Mouse (Mus musculus): Measurements from ENCODE around the gene Pmepa1. TPM values are rescaled to one million over a fixed set of nuclear protein-coding genes. Genes with fewer than 3 reads are reported as not detected.
A peak's percentile ranks its signal among the peaks of the same experiment; 100 is the strongest.

The Pmepa1 gene
- polyA plus RNA-seq, 1 experiment from 2014 or later = 4.2 TPM

DNA sequence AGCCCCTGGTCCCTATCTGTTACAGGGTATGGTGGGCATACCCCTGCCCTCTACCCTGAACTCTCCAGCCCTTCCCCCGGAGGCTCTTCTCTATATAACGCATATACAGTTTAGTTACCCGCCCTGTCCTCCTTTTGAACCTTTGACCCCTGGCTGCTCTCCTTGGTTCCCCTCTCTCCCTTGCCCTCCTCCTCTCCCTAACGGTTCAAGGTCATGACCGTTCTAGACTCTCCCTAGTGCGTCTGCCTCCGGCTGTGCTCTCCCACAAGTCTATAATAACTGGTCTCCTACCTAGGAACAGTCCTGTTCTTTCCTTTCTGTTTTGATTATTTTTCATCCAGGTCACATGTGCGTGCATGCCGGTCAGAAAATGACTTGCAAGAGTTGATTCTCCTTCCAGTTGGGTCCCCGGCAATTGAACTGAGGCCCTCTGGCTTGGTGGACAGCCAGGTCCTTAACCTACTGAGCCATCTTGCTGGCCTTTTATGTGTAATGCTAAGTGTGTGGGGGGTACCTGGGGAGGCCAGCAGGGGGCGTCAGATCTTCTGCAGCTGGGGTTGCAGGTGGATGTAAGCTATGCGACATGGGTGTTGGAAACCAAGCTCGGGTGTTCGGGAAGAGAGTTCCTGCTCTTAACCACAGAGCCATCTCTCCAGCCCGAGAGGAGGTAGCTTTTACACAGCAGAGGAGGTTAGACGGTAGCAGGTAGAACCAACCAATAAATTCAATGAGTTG is 2.7 kb upstream of the Pmepa1 start:
- DNase-seq (ENCODE audit: low spot score) = peak; percentile 69

DNA sequence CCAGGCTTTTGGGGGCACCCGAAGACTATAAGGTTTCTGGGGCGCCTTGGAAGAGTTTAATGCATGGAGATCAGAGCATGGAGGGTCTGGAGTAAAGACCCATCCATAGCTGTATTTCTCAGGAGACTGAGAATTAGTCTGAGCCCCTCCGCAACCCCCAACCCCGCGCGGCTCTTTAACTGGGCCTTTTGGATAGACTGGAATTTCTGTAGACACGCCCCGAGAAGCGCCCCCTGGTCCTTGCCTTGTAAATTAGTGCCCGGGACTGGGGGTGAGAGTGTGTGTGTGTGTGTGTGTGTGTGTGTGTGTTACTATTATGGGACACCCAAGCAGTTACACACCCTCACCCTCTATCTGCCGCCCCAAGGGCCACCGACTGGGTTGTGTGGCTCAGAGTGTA is 526 bp upstream of the Pmepa1 start:
- DNase-seq (ENCODE audit: low spot score) = no peak

DNA sequence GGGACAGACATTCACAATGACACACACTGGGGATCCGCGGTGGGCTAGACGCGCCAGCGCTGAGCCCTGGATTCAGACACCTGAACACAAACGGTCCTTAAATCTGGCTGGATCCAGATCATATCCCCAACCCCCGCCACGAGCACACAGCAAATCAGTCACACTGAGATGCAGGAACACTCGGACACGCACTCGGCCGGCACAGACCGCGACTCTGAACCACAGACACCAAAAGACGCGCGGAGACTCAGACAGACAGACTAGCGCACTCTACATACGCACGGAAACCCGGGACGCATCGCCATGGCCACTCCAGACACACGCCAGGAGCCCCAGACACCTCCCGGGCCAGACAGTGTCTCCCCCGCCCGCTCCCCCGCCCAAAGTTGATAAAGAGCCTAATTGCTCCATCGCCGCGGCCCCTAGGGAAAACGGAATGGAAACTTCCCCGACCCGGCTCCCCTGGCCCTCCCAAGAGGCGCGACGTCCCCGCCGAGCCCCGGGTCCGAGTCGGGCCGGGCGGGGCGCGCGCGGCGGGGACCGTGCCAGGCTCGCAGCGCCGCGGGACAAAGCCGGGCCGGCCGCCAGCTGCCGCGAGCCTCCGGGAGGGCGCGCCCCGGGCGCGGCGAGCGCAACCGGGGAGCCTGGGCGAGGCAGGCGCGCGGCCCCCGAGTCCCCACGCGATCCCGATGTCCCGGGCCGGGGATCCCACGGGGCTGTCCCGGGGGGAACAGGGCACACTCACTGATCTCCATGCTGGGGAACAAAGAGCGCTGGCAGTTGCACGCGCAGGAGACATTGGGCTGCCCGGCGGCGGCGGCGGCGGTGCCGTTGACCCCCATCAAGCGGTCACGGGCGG is 761 bp downstream of the Pmepa1 start:
- peak; percentile 43 for DNase-seq (ENCODE audit: low spot score)

DNA sequence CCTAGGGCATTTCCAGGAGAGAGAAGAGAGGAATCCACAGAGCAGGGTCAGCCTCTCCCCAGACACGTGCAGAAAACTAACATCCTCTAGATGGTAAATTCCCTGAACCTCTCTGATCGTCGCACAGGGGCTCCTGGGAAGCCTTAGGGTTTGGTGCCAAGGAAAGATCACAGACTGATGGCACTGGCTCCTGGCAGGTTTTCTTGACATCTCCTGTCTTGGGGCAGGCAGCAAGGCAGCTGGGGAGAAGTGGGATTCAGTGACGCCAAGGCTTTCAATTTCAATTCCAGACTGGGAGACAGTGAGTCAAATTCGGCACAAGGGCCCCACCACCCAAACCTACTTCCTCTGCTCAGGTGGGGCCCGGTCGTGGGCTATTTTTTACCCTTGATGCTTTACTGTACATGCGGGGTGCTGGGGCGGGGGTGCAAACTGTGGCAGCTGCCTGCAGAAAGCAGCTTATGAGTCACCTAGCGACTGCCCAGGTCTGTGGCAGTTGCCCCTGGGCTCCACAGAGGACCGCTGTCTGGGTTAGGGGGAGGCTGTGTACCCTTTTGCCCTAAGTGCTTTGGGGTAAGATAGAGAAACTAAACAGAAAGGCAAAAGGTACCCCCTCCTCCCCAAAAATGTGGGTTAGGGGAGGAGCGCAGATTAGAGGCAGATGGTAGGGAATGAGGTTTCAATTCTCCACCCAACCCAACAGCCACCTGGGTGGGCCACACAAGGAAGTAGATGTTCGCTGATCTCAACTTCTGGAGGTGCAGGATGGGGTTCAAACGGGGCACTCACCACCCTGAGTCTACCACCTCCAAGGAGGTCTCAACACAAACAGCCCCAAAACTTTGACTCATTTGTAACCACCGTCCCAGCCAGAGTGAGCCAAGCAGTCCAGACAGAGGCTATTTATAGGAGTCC is 1.6 kb downstream of the Pmepa1 start:
- peak; percentile 75 for DNase-seq (ENCODE audit: low spot score)

DNA sequence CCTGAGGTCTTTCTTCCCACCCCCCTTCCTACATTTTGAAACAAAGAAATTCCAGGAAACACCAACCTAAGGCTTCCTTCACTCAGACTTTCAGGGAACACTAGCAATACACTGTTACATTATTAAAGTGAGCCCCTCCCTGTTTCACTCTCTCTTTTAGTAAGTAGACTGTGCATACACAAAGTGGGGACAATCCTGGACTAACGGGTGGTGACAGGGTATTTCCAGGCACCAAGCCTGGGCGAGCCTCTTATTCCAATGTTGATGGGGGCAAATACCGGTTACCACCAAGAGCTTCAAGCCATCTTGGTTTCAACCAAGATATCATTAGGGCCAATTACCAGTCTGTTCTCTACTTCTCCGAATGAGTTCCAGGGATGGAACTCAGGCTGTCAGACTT is 2.4 kb downstream of the Pmepa1 start:
- DNase-seq (ENCODE audit: low spot score) = no peak

DNA sequence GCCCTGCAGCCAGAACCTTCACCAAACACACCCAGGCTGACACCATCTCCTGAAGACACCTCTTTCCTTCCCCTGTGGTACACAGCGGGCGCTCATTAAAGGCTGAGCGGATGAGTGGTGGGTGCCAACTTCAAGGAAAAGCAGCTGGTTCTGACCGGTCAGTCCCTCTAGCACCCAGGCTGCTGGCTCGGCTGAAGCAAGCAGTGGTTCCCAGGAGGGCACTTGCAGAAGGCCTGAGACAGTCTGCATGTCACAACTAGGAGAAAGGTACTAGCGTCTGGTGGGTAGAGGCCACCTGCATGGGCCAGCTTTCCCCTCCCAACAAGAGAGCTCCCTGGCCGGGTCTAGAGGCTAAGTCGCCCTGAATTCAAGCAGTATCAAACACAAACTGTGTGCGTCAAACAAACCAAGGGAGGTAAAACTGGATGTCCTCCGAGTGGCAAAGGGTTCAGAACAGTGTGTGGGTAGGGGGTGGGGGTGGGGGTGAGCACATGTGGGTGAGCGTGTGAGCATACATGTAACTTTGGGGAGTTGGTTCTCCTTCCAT is 3.9 kb downstream of the Pmepa1 start:
- DNase-seq (ENCODE audit: low spot score) = no peak

DNA sequence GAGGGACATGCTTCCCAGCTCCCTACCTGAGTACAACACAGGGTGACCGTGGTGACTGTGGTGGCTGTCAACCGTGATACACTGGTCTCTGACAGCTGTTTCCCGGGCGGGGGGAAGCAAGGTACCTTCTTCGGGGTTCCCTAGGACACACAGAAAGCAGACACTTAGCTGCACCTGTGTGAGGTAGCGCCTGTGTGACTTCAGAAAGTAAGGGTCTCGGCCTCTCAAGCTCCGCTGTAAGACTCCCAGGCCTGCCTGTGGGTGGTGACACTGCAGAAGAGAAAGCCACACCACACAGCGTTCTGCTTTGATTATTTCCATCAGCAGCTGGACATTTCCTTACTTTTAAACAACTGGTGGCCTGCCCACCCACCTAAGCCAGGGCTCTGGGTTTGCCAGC is 4.8 kb downstream of the Pmepa1 start:
- DNase-seq (ENCODE audit: low spot score) = peak; percentile 26

DNA sequence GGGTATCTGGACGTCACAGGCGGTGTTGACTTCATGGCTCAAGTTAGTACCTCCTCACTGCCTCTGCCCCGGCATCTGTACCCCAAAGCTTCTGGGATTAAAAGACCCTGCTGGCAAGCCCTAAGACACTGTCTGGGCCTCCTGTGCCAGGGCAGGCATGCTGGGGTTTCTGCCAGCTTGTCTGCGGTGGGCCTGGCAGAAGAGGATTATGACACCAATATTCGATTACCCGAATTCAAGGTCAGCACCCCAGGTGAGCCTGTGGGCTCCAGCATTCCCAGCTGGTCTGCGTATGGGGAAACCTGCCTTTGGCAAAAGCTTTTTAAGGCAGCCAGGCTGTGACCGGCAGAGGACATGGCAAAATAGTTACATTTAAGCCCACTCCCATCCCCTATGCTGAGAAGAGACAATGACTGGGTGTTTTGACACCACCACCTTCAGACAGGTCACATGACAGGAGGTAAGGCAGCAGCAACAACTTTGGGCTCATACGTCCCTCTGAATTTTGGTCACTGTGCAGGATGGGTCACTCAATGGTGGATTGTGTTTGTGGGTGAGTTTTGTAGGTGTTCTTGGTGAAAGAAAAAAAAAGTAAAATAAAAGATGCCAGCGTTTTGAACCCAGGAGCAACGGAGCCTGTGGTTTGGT is 5.6 kb downstream of the Pmepa1 start:
- DNase-seq (ENCODE audit: low spot score) = no peak

DNA sequence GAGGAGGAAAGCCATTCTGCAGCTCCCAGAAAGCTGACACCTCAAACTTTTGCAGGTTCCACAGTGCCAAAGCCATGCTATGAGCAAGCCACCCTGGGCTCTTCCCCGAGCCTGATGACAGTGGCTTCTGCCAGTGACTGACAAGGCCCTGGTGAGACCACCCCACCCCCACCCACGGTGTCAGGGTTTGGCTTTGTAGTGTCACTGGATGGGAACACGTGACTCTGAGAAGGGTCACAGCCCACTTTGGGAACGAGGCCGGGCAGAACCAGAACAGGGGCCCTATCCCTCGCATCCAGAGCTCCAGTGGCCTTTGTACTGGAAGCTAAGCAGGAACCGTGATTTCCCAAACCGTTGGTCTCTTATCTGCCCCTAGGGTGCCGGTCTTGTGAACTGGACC is 6.1 kb downstream of the Pmepa1 start:
- DNase-seq (ENCODE audit: low spot score) = no peak

DNA sequence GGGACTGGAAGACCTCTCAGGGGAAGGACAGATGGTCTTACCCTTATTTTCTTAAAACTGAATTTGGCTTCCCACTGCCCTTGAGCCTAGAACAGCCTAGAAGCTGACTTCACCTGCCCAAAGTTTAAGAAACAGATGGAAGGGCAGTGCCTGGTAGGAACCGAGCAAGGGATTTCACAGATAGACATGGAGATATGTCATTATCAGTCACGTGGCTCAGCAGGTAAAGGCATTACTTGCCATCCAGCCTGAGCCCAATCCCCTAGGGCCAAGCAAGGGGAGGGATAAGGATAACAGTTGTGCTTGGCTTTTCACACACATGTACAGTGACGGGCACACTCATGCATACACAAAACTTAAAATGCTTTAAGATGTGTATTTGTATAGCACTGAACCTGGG is 8.8 kb downstream of the Pmepa1 start:
- no peak for DNase-seq (ENCODE audit: low spot score)

DNA sequence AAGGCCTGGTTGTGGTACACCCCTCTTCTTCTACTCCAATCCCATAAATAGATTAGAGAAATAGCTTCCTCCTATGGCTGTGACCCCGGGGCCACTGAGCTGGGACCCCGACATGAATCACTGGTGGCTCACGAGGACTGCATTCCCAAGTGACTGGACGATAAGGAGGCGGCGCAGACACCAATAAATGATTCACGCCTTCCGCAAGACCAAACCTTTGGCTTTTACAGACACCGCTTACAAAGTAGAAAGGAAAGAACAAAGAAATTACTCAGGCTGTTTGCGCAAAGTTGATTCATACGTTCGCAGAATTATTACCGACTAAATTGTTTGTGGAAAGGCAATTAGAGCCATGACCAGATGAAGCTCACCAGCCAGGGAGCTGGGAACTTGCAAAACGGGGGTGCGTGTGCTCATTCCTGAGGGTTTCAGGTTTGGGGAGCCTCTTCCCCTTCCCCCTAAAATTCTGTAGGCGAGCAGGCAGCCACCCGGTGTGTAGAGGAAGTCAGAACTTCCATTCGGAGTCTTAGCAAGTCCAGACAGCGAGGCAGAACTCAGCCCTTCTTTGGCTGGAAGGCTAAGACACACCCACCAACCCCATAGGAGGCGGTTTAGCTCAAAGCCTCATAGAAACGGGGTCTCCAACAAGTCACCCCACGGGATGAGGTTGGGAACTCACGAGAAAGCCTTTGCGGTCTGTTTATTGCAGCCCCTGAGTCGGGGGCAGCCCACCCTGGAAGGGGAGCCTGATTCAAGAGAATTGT is 9.8 kb downstream of the Pmepa1 start:
- no peak for DNase-seq (ENCODE audit: low spot score)

DNA sequence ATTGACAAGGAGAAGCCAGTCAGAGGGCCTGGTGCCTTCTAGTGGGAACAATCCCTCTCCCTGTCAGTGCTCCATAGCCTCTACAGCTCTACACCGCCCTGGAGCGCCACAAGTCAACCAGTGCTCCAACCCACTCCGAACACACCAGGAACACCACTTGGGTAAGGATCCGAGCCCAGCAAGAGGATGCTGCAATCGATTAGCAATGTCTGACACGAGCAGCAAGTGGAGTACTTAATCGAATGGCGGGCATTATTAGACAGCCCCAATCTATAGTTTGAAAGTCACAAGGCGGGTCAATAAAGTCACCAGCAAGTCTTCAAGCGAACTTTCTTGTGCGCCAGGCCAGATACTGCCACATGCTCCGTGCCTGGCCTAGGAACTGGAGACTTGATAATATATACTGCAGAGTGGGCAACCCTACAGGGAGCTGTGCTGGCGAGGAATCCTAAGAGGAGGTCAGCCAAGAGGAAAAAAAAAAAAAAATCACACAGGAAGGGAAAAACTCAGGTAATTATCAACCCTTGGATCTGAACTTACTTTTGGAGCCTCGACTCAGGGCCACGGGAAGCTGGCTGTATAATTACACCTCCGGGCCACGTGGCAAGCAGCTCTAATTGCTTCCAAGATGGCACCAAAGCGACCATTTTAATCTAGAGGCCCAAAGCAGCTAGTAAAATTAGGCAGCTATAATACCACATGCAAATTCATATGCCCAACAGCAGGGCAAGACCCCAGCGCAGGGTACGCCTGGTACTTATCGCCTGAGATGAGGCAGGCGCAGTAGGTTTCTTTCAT is 10.7 kb downstream of the Pmepa1 start:
- DNase-seq (ENCODE audit: low spot score) = no peak

DNA sequence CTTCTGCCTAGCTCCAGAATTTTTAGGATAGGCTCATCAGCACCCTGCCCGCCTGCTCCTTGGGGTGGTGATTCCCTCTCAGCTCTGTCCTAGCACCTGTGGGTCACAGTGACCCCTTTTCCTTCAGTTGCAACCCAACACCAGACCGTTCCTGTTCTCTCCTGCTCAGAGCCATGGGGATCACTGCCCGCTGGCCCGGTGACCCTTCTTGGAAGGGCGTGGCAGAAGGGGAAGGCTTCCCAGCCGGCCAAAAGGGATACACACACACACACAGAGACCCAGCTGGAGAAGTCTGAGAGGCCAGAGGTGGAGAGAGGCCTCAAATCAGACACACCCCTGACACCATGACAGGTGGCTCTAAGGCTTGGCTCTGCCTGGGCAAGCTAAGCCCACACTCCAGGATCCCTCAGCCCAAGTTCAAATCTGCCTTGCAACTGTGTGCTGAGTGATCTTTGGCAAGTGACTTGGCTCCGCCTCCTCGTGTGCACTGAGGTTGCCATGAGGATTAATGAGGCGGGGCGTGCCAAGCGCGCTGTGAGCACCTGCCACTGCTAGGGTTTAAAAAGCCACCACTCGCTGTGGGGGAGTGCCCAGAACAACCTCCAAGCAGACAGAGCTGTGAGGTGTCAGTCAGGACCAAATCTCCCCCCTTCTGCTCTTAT is 11.7 kb downstream of the Pmepa1 start:
- peak; percentile 86 for DNase-seq (ENCODE audit: low spot score)

DNA sequence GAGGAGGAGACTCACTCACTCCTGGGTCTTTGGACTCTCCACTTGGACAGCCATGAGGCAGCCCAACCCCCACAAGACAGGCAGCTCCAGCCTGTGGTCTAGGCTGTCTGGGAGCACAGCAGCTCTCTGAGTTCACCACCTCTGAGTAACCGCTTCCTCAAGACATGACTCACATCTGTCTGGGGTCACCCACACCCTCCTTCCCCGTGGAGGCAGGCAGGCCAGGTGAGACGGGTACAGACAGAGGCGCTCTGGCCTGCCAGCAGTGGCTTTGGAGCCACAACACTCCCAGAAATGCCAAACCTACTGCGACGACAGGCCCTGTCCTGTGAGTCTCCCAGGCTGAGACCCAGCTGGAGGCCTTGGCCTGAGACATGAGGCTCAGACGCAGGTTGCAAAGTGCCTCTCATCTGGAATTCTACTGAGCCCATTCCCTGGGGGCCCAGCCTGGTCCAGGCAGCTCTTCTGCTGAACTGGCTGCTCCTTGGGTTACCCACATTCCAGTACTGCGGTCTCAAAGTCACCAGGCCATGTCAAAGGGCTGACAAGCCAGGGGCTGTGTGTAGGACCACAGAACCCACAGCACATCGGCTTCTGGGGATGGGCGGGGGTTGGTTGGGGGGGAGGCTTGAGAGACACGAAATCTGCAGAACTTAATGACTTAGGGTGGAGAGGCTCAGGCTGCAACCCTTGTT is 12.6 kb downstream of the Pmepa1 start:
- peak; percentile 74 for DNase-seq (ENCODE audit: low spot score)

DNA sequence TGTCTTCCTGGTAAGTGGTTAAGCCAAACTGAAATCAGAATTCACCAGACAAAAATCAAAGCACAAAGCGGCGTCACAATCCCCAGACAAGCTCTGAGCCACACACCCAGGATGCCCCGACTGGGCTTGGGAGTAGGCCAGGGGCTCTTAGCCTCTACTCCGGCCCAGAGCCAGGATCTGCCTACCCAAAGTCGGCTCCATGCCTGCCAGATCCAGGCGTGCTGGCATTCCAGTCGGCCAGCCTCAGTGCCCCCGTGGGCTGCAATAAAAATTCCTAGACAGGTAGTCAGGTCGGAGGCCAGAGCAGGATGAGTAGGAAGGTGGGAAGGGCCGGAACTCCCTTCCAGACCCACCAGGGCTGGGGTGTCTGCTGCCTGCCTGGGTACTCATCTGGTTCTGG is 14.8 kb downstream of the Pmepa1 start:
- DNase-seq (ENCODE audit: low spot score) = no peak

DNA sequence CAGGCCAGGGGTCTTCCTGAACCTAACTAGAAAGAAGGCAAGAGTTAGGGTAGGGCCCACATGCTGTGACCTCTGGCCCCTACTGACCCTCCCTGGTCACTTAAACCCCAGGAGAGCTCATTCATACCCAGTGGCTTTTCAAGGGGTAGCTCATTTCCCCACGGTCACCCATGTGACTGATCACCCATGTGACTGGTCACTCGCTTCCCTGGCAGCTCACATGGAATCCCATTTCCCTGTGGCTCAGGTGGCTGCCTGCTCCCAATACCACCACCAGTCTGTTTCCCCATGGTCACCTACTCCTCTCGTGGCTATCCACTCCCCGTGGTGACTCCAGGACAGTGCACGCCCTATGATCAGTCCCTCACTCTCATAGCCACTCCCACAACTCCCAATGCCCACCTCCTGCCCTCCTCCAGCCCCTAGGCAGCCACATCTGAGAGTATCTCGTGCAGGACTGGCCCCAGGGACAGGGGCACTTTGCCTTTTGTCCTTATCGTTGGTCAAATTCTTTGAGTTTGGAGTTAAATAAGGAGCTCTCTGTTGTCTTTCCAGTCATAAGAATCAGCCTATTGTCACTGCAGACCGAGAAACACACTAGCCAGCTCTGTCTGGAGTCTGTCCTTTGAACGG is 17.8 kb downstream of the Pmepa1 start:
- no peak for DNase-seq (ENCODE audit: low spot score)

DNA sequence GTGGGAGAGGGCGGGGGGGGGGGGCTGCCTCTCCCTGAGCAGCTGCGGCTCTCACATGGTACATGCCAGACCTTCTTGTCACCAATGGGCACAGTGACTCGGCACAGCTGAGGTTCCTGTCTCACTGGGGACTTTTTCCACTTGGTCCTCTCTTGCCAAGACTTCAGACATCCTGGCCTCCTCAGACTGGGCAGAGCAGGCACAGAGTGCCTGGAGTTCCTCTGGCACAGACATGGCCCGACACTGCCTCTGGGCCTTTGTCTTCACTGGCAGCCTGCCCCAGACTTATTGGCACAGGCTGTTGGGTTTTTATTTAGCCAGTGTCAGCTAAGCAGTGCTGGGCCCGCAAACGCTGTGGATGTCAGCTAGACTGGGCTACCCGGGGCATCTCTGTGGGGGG is 18.7 kb downstream of the Pmepa1 start:
- no peak for DNase-seq (ENCODE audit: low spot score)

DNA sequence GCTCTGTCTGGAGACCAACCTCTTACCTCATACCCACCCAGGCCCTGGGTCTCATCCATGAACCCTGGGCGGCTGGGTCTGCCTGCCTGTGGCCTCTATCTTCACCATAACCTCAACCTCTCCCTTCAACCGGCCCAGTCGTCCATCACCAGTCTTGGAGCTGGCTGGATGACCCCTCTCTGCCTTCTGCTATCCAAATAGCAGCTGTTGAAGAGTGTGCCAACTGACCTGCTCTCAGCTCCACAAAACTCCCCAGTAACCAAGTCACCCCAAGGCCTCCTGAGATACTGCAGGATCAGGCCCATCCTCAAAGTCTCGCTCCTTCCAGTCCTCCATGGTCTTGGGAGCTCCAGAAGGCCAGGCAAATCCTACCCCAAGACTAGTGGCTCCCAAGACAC is 19.8 kb downstream of the Pmepa1 start:
- no peak for DNase-seq (ENCODE audit: low spot score)
